Mouse (Mus musculus): ENCODE results near the gene Ctbs. TPM values are rescaled to one million over a fixed set of nuclear protein-coding genes. Genes with fewer than 3 reads are reported as not detected.

The Ctbs gene
- total RNA-seq, 1 experiment: 10.4 TPM

DNA sequence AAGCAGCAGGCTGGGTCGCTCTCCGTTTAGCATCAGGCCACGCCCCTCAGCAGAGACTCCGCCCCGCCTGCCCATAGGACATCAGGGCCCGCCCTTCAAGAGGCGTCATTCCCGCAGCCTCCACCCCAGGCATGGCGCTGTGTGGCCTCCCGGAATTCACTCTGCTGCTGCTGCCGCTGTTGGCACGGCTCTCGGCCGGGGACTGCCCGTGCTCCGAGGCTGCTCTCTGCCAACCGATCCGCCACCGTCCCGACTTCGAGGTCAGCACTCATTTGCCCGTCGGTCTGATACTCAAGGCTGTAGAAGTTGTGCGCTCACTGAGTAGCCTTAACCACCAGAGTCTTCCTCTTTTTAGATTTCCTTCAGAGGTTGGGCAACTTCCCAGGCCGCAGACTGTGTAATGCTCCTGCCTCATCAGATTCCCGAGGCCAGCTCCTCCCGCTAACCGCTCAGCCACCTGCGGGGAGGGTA, 811 bp downstream of the Ctbs start:
- TF ChIP-seq HCFC1 (IDR thresholded peaks at IDR 0.05; ENCODE audit: borderline replicate concordance, insufficient read depth, low read length): no peak
- TF ChIP-seq CHD2 (IDR thresholded peaks at IDR 0.05; ENCODE audit: low read depth, low read length): no peak
- no peak for TF ChIP-seq MAFK (IDR thresholded peaks at IDR 0.05; ENCODE audit: insufficient read depth, low read depth, low read length)
- no peak for TF ChIP-seq ZNF384 (IDR thresholded peaks at IDR 0.05; ENCODE audit: low read depth, low read length)
- TF ChIP-seq ZC3H11A (IDR thresholded peaks at IDR 0.05; ENCODE audit: borderline replicate concordance, low read depth, low read length): no peak
- Histone ChIP-seq H3K4me3 (ENCODE audit: insufficient read depth in 1 of 2, low read depth in 1 of 2, low read length in 2 of 2, poor library complexity in 1 of 2, severe bottlenecking in 1 of 2) (peak overlapping the region; percentile 81 to 95), H3K9me3 (ENCODE audit: control insufficient read depth, insufficient read depth, low read depth, low read length) (no peaks in the 10 kb centered on the region), H3K4me1 (ENCODE audit: control insufficient read depth in 2 of 2, insufficient read depth in 2 of 2, low read length in 2 of 2, poor library complexity in 1 of 2) (peaks cover 3 to 5% of the 10 kb centered on the region in 2 experiments; a peak in 2 of 4 replicates), H3K27ac (ENCODE audit: insufficient read depth, low read depth, low read length, poor library complexity, severe bottlenecking) (peak overlapping the region; percentile 75; the same call in 1 of the 2 replicates), H3K9ac (ENCODE audit: insufficient read depth, low read depth, low read length, poor library complexity, severe bottlenecking) (peak overlapping the region; percentile 84), H3K36me3 (ENCODE audit: control insufficient read depth, insufficient read depth, low read length, poor library complexity, severe bottlenecking) (no peaks in the 10 kb centered on the region)
- in situ Hi-C loops (cut with MboI; ENCODE audit: low sequenced_read_pairs in 2 of 2, unreplicated experiment in 2 of 2): no loop called here
- DNase-seq (ENCODE audit: low read depth, low spot score): peak; percentile 92

DNA sequence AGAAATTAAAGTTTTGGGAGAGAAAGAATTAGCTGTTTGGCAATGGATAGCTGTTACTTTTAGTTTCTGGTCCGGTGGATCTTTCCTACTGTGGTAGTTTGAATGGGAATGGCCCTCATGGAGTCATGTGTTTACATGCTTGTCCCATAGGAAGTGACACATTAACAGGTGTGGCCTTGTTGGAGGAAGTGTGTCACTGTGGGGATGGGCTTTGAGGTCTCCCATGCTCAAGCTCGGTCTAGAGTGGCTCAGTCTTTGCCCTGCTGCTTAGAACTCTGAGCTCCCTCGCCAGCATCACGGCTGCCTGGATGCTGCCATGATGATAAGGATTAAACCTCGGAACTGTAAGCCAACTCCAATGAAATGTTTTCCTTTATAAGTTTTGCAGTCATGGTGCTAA, 1.8 kb downstream of the Ctbs start:
- TF ChIP-seq ZNF384 (IDR thresholded peaks at IDR 0.05; ENCODE audit: low read depth, low read length) (no peak), CHD2 (IDR thresholded peaks at IDR 0.05; ENCODE audit: low read depth, low read length) (no peak), HCFC1 (IDR thresholded peaks at IDR 0.05; ENCODE audit: borderline replicate concordance, insufficient read depth, low read length) (no peak), MAFK (IDR thresholded peaks at IDR 0.05; ENCODE audit: insufficient read depth, low read depth, low read length) (no peak), ZC3H11A (IDR thresholded peaks at IDR 0.05; ENCODE audit: borderline replicate concordance, low read depth, low read length) (no peak)
- H3K4me3 ChIP-seq (ENCODE audit: insufficient read depth in 1 of 2, low read depth in 1 of 2, low read length in 2 of 2, poor library complexity in 1 of 2, severe bottlenecking in 1 of 2): peak overlapping the region; percentile 36 to 95; a peak in 3 of 4 replicates
- no peaks in the 10 kb centered on the region for H3K36me3 ChIP-seq (ENCODE audit: control insufficient read depth, insufficient read depth, low read length, poor library complexity, severe bottlenecking)
- peaks cover 3 to 5% of the 10 kb centered on the region in 2 experiments; a peak in 2 of 4 replicates for H3K4me1 ChIP-seq (ENCODE audit: control insufficient read depth in 2 of 2, insufficient read depth in 2 of 2, low read length in 2 of 2, poor library complexity in 1 of 2)
- no peak overlapping the region for H3K27ac ChIP-seq (ENCODE audit: insufficient read depth, low read depth, low read length, poor library complexity, severe bottlenecking)
- in situ Hi-C loops (cut with MboI; ENCODE audit: low sequenced_read_pairs in 2 of 2, unreplicated experiment in 2 of 2): no loop called here
- no peaks in the 10 kb centered on the region for H3K9me3 ChIP-seq (ENCODE audit: control insufficient read depth, insufficient read depth, low read depth, low read length)
- DNase-seq (ENCODE audit: low read depth, low spot score): no peak
- peak overlapping the region; percentile 26; the same call in 1 of the 2 replicates for H3K9ac ChIP-seq (ENCODE audit: insufficient read depth, low read depth, low read length, poor library complexity, severe bottlenecking)

DNA sequence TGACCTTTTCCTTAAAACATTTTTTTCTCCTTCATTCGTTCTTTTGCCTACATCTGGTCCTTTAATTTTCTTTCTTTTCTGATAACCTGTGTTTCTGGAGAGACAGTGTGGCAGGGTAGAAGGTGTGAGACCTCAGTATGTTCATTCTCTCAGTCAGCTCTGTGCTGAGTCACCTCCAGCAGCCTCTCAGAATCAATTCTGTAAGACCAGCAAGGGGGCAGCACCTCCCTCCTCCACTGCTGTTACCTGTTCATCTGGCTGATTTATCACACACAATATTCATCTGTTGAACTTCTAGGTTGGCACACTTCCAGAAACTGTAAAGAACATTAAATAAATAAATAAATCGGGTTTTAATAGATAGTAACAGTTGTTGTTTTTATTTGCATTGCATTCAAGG, 13.3 kb downstream of the Ctbs start:
- no peak for DNase-seq (ENCODE audit: low read depth, low spot score)
- Histone ChIP-seq H3K4me3 (ENCODE audit: insufficient read depth in 1 of 2, low read depth in 1 of 2, low read length in 2 of 2, poor library complexity in 1 of 2, severe bottlenecking in 1 of 2) (no peak overlapping the region), H3K27ac (ENCODE audit: insufficient read depth, low read depth, low read length, poor library complexity, severe bottlenecking) (no peak overlapping the region), H3K36me3 (ENCODE audit: control insufficient read depth, insufficient read depth, low read length, poor library complexity, severe bottlenecking) (no peaks in the 10 kb centered on the region; the same call in 1 of the 2 replicates), H3K9me3 (ENCODE audit: control insufficient read depth, insufficient read depth, low read depth, low read length) (no peaks in the 10 kb centered on the region), H3K9ac (ENCODE audit: insufficient read depth, low read depth, low read length, poor library complexity, severe bottlenecking) (no peak overlapping the region), H3K4me1 (ENCODE audit: control insufficient read depth in 2 of 2, insufficient read depth in 2 of 2, low read length in 2 of 2, poor library complexity in 1 of 2) (0 out of 4 replicates have a peak, but pooled peaks cover 0 to 2% of the 10 kb centered on the region in 2 experiments)
- in situ Hi-C loops (cut with MboI; ENCODE audit: low sequenced_read_pairs in 2 of 2, unreplicated experiment in 2 of 2): no loop called here
- TF ChIP-seq HCFC1 (IDR thresholded peaks at IDR 0.05; ENCODE audit: borderline replicate concordance, insufficient read depth, low read length): no peak
- 0 out of 2 replicates have a peak, but pooled peaks have one; percentile 47 for TF ChIP-seq MAFK (IDR thresholded peaks at IDR 0.05; ENCODE audit: insufficient read depth, low read depth, low read length)

DNA sequence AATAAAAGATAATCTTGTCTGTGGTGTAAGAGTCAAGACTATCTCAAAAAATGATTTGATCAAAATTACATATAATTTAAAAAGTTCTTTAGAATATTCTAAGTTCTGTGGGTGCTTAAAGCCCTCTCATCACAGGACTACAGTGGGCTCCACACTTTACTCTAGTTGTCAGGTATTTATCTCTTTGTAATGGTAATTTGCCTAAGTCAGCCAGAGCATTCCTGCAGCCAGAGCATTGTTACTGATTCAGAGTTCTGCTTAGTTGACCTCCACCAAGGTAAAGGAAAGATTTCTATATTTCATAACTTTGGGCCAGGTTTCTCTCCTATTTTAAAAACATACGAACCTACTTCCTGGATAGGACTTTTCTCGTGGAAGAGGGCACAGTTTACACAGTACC, 19.6 kb downstream of the Ctbs start:
- no peak for DNase-seq (ENCODE audit: low read depth, low spot score)
- Histone ChIP-seq H3K9ac (ENCODE audit: insufficient read depth, low read depth, low read length, poor library complexity, severe bottlenecking) (no peak overlapping the region), H3K4me1 (ENCODE audit: control insufficient read depth in 2 of 2, insufficient read depth in 2 of 2, low read length in 2 of 2, poor library complexity in 1 of 2) (peaks cover 0 to 4% of the 10 kb centered on the region in 2 experiments; a peak in 2 of 4 replicates), H3K27ac (ENCODE audit: insufficient read depth, low read depth, low read length, poor library complexity, severe bottlenecking) (no peak overlapping the region), H3K9me3 (ENCODE audit: control insufficient read depth, insufficient read depth, low read depth, low read length) (no peaks in the 10 kb centered on the region), H3K36me3 (ENCODE audit: control insufficient read depth, insufficient read depth, low read length, poor library complexity, severe bottlenecking) (no peaks in the 10 kb centered on the region), H3K4me3 (ENCODE audit: insufficient read depth in 1 of 2, low read depth in 1 of 2, low read length in 2 of 2, poor library complexity in 1 of 2, severe bottlenecking in 1 of 2) (no peak overlapping the region)
- TF ChIP-seq ZNF384 (IDR thresholded peaks at IDR 0.05; ENCODE audit: low read depth, low read length): no peak
- TF ChIP-seq CHD2 (IDR thresholded peaks at IDR 0.05; ENCODE audit: low read depth, low read length): 0 out of 2 replicates have a peak, but pooled peaks have one; percentile 42
- in situ Hi-C loops (cut with MboI; ENCODE audit: low sequenced_read_pairs in 2 of 2, unreplicated experiment in 2 of 2): no loop called here

DNA sequence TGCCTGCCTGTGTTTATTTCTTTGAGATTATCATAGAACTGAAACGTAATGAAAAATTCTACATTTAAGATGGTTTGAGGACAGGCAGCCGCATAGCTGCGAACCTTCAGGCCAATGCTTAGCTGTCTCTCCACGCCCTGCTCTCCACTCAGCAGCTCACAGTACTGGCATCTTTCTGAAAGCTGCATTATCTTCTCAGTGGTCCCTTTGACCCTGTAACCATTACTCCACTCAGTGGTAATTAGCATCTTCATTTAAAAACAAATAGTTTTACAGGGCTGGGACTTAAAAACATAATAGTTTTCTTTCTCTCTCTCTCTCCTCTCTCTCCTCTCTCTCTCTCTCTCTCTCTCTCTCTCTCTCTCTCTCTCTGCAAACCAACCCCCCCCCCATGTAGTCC, 23.1 kb downstream of the Ctbs start:
- no peak overlapping the region for H3K4me3 ChIP-seq (ENCODE audit: insufficient read depth in 1 of 2, low read depth in 1 of 2, low read length in 2 of 2, poor library complexity in 1 of 2, severe bottlenecking in 1 of 2)
- H3K27ac ChIP-seq (ENCODE audit: insufficient read depth, low read depth, low read length, poor library complexity, severe bottlenecking): no peak overlapping the region
- H3K4me1 ChIP-seq (ENCODE audit: control insufficient read depth in 2 of 2, insufficient read depth in 2 of 2, low read length in 2 of 2, poor library complexity in 1 of 2): peaks cover 0 to 4% of the 10 kb centered on the region in 2 experiments; a peak in 2 of 4 replicates
- H3K9me3 ChIP-seq (ENCODE audit: control insufficient read depth, insufficient read depth, low read depth, low read length): no peaks in the 10 kb centered on the region
- no peaks in the 10 kb centered on the region for H3K36me3 ChIP-seq (ENCODE audit: control insufficient read depth, insufficient read depth, low read length, poor library complexity, severe bottlenecking)
- H3K9ac ChIP-seq (ENCODE audit: insufficient read depth, low read depth, low read length, poor library complexity, severe bottlenecking): no peak overlapping the region
- no peak for DNase-seq (ENCODE audit: low read depth, low spot score)
- TF ChIP-seq ZNF384 (IDR thresholded peaks at IDR 0.05; ENCODE audit: low read depth, low read length) (no peak), CHD2 (IDR thresholded peaks at IDR 0.05; ENCODE audit: low read depth, low read length) (no peak), ZC3H11A (IDR thresholded peaks at IDR 0.05; ENCODE audit: borderline replicate concordance, low read depth, low read length) (no peak), MAFK (IDR thresholded peaks at IDR 0.05; ENCODE audit: insufficient read depth, low read depth, low read length) (no peak), HCFC1 (IDR thresholded peaks at IDR 0.05; ENCODE audit: borderline replicate concordance, insufficient read depth, low read length) (no peak)
- in situ Hi-C loops (cut with MboI; ENCODE audit: low sequenced_read_pairs in 2 of 2, unreplicated experiment in 2 of 2): no loop called here

All from ES-E14 (cell line).